ENCODE assay signal across 28 mouse cellular contexts in the genomic region with DNA sequence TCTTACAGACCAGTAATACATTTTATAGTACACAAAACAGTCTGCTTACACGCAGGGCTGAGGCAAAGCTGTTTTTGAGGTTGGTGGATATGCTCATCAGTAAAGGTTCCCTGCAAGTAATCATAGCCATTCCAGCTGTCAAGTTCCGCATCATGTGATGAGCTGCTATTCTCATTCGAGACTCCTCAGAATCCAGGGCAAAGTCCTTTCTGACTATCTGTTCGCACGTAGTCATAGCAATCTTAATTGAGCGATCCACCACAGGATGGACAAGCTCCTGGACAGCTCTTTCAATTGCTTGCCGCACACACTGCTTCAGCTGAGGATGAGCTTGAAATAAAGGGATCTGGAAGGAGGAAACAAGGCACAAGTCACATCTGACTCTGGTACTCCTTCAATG. TPM values are rescaled to one million over a fixed set of nuclear protein-coding genes. Genes with fewer than 3 reads are reported as not detected.
DNase-seq lines count a peak whose midpoint lies in the region; ATAC-seq and TF ChIP-seq lines count a peak whose summit lies in the region.
"Had no signal": no experiment of that assay in that cellular context is flagged by ENCODE, and none has a peak within 500 bp of the region (broad histone marks: within the 10 kb centered on the region; RNA-seq: fewer than 3 reads in every experiment).

No protein-coding gene starts in this region.

- no peaks in the 10 kb centered on the region; the same call in 1 of the 2 replicates for H3K4me1 ChIP-seq in kidney, adult 2 months (ENCODE audit: control insufficient read depth, insufficient read depth, low read length)
- no peaks in the 10 kb centered on the region for H3K4me1 ChIP-seq in intestine, postnatal 0 days (replicated peaks; ENCODE audit: control insufficient read depth, insufficient read depth, low read length)
- H3K4me1 ChIP-seq: embryonic facial prominence, embryonic 10.5 days; embryonic facial prominence, embryonic 13.5 days; forebrain, embryonic 12.5 days; forebrain, embryonic 15.5 days; heart, embryonic 10.5 days; heart, embryonic 13.5 days; hindbrain, embryonic 12.5 days; hindbrain, embryonic 15.5 days had no signal

- H3K27ac ChIP-seq in kidney, adult 2 months (ENCODE audit: insufficient read depth, low read depth, low read length), result no peak overlapping the region
- H3K27ac ChIP-seq in intestine, postnatal 0 days (ENCODE audit: low read depth, low read length), result no peak overlapping the region
- H3K27ac ChIP-seq: embryonic facial prominence, embryonic 10.5 days; embryonic facial prominence, embryonic 13.5 days; forebrain, embryonic 12.5 days; forebrain, embryonic 15.5 days; gastrocnemius, adult 2 months; heart, adult 2 months; heart, embryonic 10.5 days; heart, embryonic 13.5 days; hindbrain, embryonic 12.5 days; hindbrain, embryonic 15.5 days had no signal

- H3K4me3 ChIP-seq in kidney, adult 2 months (ENCODE audit: insufficient read depth, low read depth, low read length), result no peak overlapping the region
- H3K4me3 ChIP-seq in intestine, postnatal 0 days (ENCODE audit: low read depth, low read length), result no peak overlapping the region
- H3K4me3 ChIP-seq: embryonic facial prominence, embryonic 10.5 days; embryonic facial prominence, embryonic 13.5 days; erythroblast, embryonic 14.5 days; forebrain, embryonic 12.5 days; forebrain, embryonic 15.5 days; gastrocnemius, adult 2 months; heart, adult 2 months; heart, embryonic 10.5 days; heart, embryonic 13.5 days; hindbrain, embryonic 12.5 days; hindbrain, embryonic 15.5 days had no signal

- H3K27me3 ChIP-seq in kidney, adult 2 months (replicated peaks; ENCODE audit: control insufficient read depth, insufficient read depth, low read length), result no peaks in the 10 kb centered on the region
- no peaks in the 10 kb centered on the region for H3K27me3 ChIP-seq in intestine, postnatal 0 days (replicated peaks; ENCODE audit: control insufficient read depth, insufficient read depth, low read length)
- H3K27me3 ChIP-seq: embryonic facial prominence, embryonic 13.5 days; forebrain, embryonic 12.5 days; forebrain, embryonic 15.5 days; heart, embryonic 13.5 days; hindbrain, embryonic 12.5 days; hindbrain, embryonic 15.5 days had no signal

- peak; percentile 76 for ATAC-seq in intestine, postnatal 0 days
- ATAC-seq: CD4-positive, CD25-positive, alpha-beta regulatory T cell, adult 4 months; forebrain, embryonic 15.5 days had no signal

- H3K4me2 ChIP-seq in intestine, postnatal 0 days (replicated peaks; ENCODE audit: low read depth), result no peak overlapping the region
- H3K4me2 ChIP-seq: embryonic facial prominence, embryonic 13.5 days; forebrain, embryonic 12.5 days; forebrain, embryonic 15.5 days; heart, embryonic 13.5 days; hindbrain, embryonic 12.5 days; hindbrain, embryonic 15.5 days had no signal

- no peak for TF ChIP-seq POLR2A in kidney, adult 2 months (IDR thresholded peaks at IDR 0.05; ENCODE audit: low read depth, low read length)

- intact Hi-C loops in heart, postnatal 14 days (cut with DNase I), result no loop called here
- intact Hi-C loops in gastrocnemius, postnatal 14 days (cut with DNase I; ENCODE audit: low total_unique reads), result no loop called here

- peak; percentile 2 for DNase-seq in heart, adult 11 months
- DNase-seq in heart, postnatal 14 days, result no peak
- DNase-seq in kidney, adult 2 months, result peak; percentile 50
- DNase-seq in kidney, postnatal 10 days, result no peak
- DNase-seq in brain, adult 2 months (ENCODE audit: low read depth, low spot score), result peak; percentile 34
- no peak for DNase-seq in gastrocnemius, postnatal 14 days
- DNase-seq: adrenal gland, adult 2 months; adrenal gland, postnatal 25 days; cerebellum, adult 11 months; cerebellum, adult 2 months; cerebellum, postnatal 10 days; cerebellum, postnatal 36 days; embryo, embryonic 11 days; gastrocnemius, adult 2 months; gastrocnemius, postnatal 25 days; heart, adult 2 months; kidney, adult 18-20 months had no signal

- peaks cover 21% of the 10 kb centered on the region for H3K36me3 ChIP-seq in kidney, adult 2 months (ENCODE audit: control insufficient read depth, insufficient read depth, low read length)
- H3K36me3 ChIP-seq in intestine, postnatal 0 days (ENCODE audit: control insufficient read depth, insufficient read depth), result peaks cover 86% of the 10 kb centered on the region

- no peak for TF ChIP-seq CTCF in kidney, adult 2 months (conservative IDR thresholded peaks at IDR 0.05; ENCODE audit: insufficient read depth, insufficient read length, low read depth, low read length)
- TF ChIP-seq CTCF in intestine, postnatal 0 days (IDR thresholded peaks at IDR 0.05; ENCODE audit: low read depth), result no peak

- WGBS in kidney, adult 2 months, result 59% methylated on average over 7 of the region's 7 CpGs
- WGBS in intestine, postnatal 0 days, result 61% methylated on average over 7 of the region's 7 CpGs

- no peak overlapping the region for H3K9ac ChIP-seq in intestine, postnatal 0 days (ENCODE audit: low read depth, low read length)
- H3K9ac ChIP-seq: embryonic facial prominence, embryonic 13.5 days; forebrain, embryonic 12.5 days; forebrain, embryonic 15.5 days; heart, embryonic 13.5 days; hindbrain, embryonic 12.5 days; hindbrain, embryonic 15.5 days had no signal

- H3K9me3 ChIP-seq in intestine, postnatal 0 days (ENCODE audit: control insufficient read depth), result no peaks in the 10 kb centered on the region
- H3K9me3 ChIP-seq: embryonic facial prominence, embryonic 10.5 days; embryonic facial prominence, embryonic 13.5 days; forebrain, embryonic 12.5 days; forebrain, embryonic 15.5 days; heart, embryonic 10.5 days; heart, embryonic 13.5 days; hindbrain, embryonic 12.5 days; hindbrain, embryonic 15.5 days had no signal

RNA-seq across cellular contexts. Expression of gene Setd6, which starts 26.1 kb away (rescaled TPM):
- 10 to 100 TPM in 1 of 2 experiments, 1 to 10 TPM in 1; 8.5 to 11.6 TPM for total RNA-seq in heart, postnatal 14 days (2021)
- polyA plus RNA-seq in kidney, adult 2 months (2012; rRNA removed), result 11.4 and 11.5 TPM in 2 replicates
- polyA plus RNA-seq in intestine, postnatal 0 days (2015; fragmentation: Nextera tagmentation; extraction: Ambion mirVana), result 8.2 and 9.3 TPM in 2 replicates
- 10 to 100 TPM in 1 of 2 experiments, 1 to 10 TPM in 1; 9.4 to 10.4 TPM for total RNA-seq in gastrocnemius, postnatal 14 days (2021)

Comparison
In these comparisons a context has a peak if more than half of its experiments do, and no peak if none do; other contexts are left out.
1. DNase-seq: peak in heart, adult 11 months (single experiment), kidney, adult 2 months (single experiment) and brain, adult 2 months (single experiment); none in heart, postnatal 14 days (0 of 2), kidney, postnatal 10 days (single experiment) and gastrocnemius, postnatal 14 days (single experiment).